Mouse (Mus musculus) E14TG2a.4 (cell line): ENCODE data around the gene Tcp10a.
"Not testable (repeated sequence)": the region's sequence is repeated elsewhere in the genome, so short reads cannot be mapped to it uniquely, and the experiment has no call there.

Experiments
- CTCF ChIP-seq: conservative IDR thresholded peaks from 2 replicates; pipeline ENCODE4 v1.5.1; 2014; ENCODE audit warnings: low read length
- NANOG ChIP-seq: IDR thresholded peaks from 2 replicates; pipeline ENCODE4 v1.6.1; 2014; ENCODE audit warnings: borderline replicate concordance, low read length, mixed read lengths

- not testable (repeated sequence) for TF ChIP-seq CTCF, NANOG
These were observed 12.9 kb downstream of the Tcp10a start for GRCm38 (mm10) chr17:7337381-7337780.
